22 mouse cellular contexts compared by ENCODE assay signal in the genomic region with DNA sequence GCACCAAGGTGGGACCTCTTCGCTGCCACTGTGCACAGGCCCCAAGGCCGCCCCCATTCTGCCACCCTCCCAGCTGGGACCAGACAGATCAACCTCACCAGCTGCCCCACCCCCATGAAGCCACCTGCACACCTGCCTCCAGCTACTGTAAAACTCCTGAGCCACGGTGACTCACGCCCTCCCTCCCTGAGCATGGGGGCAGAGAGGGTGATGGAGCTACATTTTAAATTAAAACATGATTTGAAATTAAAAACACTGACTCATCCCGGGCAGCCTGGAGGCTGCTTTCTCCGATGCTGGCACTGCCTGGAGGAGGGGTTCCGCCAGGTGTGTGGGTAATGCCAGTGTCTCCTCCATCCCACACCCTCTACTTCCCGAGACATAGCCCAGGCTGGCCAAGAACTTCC.
DNase-seq lines count a peak whose midpoint lies in the region; TF ChIP-seq lines count a peak whose summit lies in the region.
"Had no signal": no experiment of that assay in that cellular context is flagged by ENCODE, and none has a peak within 500 bp of the region (broad histone marks: within the 10 kb centered on the region; RNA-seq: fewer than 3 reads in every experiment).

No protein-coding gene starts in this region.

- DNase-seq in layer of hippocampus, adult 8-10 months (ENCODE audit: low spot score in 2 of 2), result peak; percentile 47 to 58
- no peak for DNase-seq in layer of hippocampus, postnatal 10 days (ENCODE audit: low spot score in 2 of 2)
- DNase-seq in right cerebral cortex, postnatal 25 days, result peak; percentile 78
- no peak for DNase-seq in right cerebral cortex, postnatal 4 days
- DNase-seq in telencephalon, adult 2 months (ENCODE audit: low read depth, low spot score), result peak; percentile 80
- DNase-seq in thymus, postnatal 4 days, result peak; percentile 78
- DNase-seq in kidney, adult 2 months, result no peak
- no peak for DNase-seq in embryo, embryonic 11 days
- DNase-seq: adrenal gland, adult 2 months; cerebellum, adult 11 months; cerebellum, postnatal 10 days; gastrocnemius, adult 2 months; heart, postnatal 14 days; retina, postnatal 1 day had no signal

- no peaks in the 10 kb centered on the region for H3K36me3 ChIP-seq in kidney, adult 2 months (ENCODE audit: control insufficient read depth, insufficient read depth, low read length)
- H3K36me3 ChIP-seq: lung, embryonic 15.5 days; stomach, embryonic 15.5 days had no signal

- TF ChIP-seq POLR2A in kidney, adult 2 months (IDR thresholded peaks at IDR 0.05; ENCODE audit: low read depth, low read length), result no peak

- no peak overlapping the region for H3K4me3 ChIP-seq in kidney, adult 2 months (ENCODE audit: insufficient read depth, low read depth, low read length)
- H3K4me3 ChIP-seq: embryonic facial prominence, embryonic 13.5 days; forebrain, embryonic 15.5 days; gastrocnemius, adult 2 months; hindbrain, embryonic 15.5 days; lung, embryonic 15.5 days; midbrain, embryonic 10.5 days; stomach, embryonic 15.5 days had no signal

- H3K27ac ChIP-seq in kidney, adult 2 months (ENCODE audit: insufficient read depth, low read depth, low read length), result no peak overlapping the region
- H3K27ac ChIP-seq: embryonic facial prominence, embryonic 13.5 days; forebrain, embryonic 15.5 days; gastrocnemius, adult 2 months; hindbrain, embryonic 15.5 days; liver, embryonic 14.5 days; lung, embryonic 15.5 days; macrophage; midbrain, embryonic 10.5 days; stomach, embryonic 15.5 days had no signal

- WGBS in kidney, adult 2 months, result 77% methylated on average over 8 of the region's 8 CpGs

- H3K4me1 ChIP-seq in kidney, adult 2 months (ENCODE audit: control insufficient read depth, insufficient read depth, low read length), result no peaks in the 10 kb centered on the region

- TF ChIP-seq CTCF in kidney, adult 2 months (conservative IDR thresholded peaks at IDR 0.05; ENCODE audit: insufficient read depth, insufficient read length, low read depth, low read length), result no peak

- no peaks in the 10 kb centered on the region for H3K27me3 ChIP-seq in kidney, adult 2 months (replicated peaks; ENCODE audit: control insufficient read depth, insufficient read depth, low read length)
- H3K27me3 ChIP-seq: embryonic facial prominence, embryonic 13.5 days; forebrain, embryonic 15.5 days; hindbrain, embryonic 15.5 days; lung, embryonic 15.5 days; stomach, embryonic 15.5 days had no signal

Comparison
In these comparisons a context has a peak if more than half of its experiments do, and no peak if none do; other contexts are left out.
1. DNase-seq: peak in layer of hippocampus, adult 8-10 months (2 of 2), right cerebral cortex, postnatal 25 days (single experiment), telencephalon, adult 2 months (single experiment) and thymus, postnatal 4 days (single experiment); none in layer of hippocampus, postnatal 10 days (0 of 2), right cerebral cortex, postnatal 4 days (single experiment), kidney, adult 2 months (single experiment) and embryo, embryonic 11 days (single experiment).